Mouse (Mus musculus) stomach, embryonic 14.5 days (tissue): Measurements from ENCODE around the gene Gba. TPM values are rescaled to one million over a fixed set of nuclear protein-coding genes. Genes with fewer than 3 reads are reported as not detected.

Experiments used
- ATAC-seq: fragments of 200-750 bp; cut with Nextera tagmentation; 2 replicates; pipeline ENCODE4 v1.8.0; 2017; ENCODE audit warnings: low read depth, moderate TSS enrichment; ENCODE audit not compliant: insufficient number of reproducible peaks, insufficient read depth, low FRiP score
- H3K27ac ChIP-seq: fragments of 300-500 bp; sonication (generic); 2 replicates; pipeline ENCODE4 v1.5.1; 2014; ENCODE audit warnings: mild to moderate bottlenecking, low read length, moderate library complexity, mixed read lengths
- H3K27me3 ChIP-seq: fragments of 300-500 bp; sonication (generic); 2 replicates; pipeline ENCODE4 v1.6.1; 2014; ENCODE audit warnings: low read length, control low read depth, mixed read lengths; ENCODE audit not compliant: control insufficient read depth, insufficient read depth
- H3K36me3 ChIP-seq: fragments of 300-500 bp; sonication (generic); 2 replicates; pipeline ENCODE4 v1.6.1; 2014; ENCODE audit warnings: mild to moderate bottlenecking, control low read depth, low read length, moderate library complexity, mixed read lengths; ENCODE audit not compliant: control insufficient read depth, insufficient read depth
- H3K4me1 ChIP-seq: fragments of 300-500 bp; sonication (generic); 2 replicates; pipeline ENCODE4 v1.6.1; 2014; ENCODE audit warnings: low read length, control low read depth, mixed read lengths; ENCODE audit not compliant: control insufficient read depth, insufficient read depth
- H3K4me2 ChIP-seq: fragments of 300-500 bp; sonication (generic); replicated peaks from 2 replicates; pipeline ENCODE4 v1.6.1; 2014; ENCODE audit warnings: low read depth, low read length, control low read depth
- H3K4me3 ChIP-seq: fragments of 300-500 bp; sonication (generic); 2 replicates; pipeline ENCODE4 v1.5.1; 2014; ENCODE audit warnings: low read depth, low read length, control low read depth
- H3K9ac ChIP-seq: fragments of 300-500 bp; sonication (generic); replicated peaks from 2 replicates; pipeline ENCODE4 v1.6.1; 2014; ENCODE audit warnings: low read depth, mild to moderate bottlenecking, control low read depth, low read length, moderate library complexity, mixed read lengths
- H3K9me3 ChIP-seq: fragments of 300-500 bp; sonication (generic); 2 replicates; pipeline ENCODE4 v1.6.1; 2016; ENCODE audit warnings: low read depth, low read length, control low read depth; ENCODE audit not compliant: control insufficient read depth
- WGBS: fragments of 180-500 bp; shearing (Covaris S2); extraction: QIAGEN DNeasy Blood & Tissue Kit; methylation state at CpG from one replicate; pipeline ENCODE4 v1.1.7; 2014; 5-methylcytosine and 5-hydroxymethylcytosine counted together
- polyA plus RNA-seq: library from polyadenylated mRNA; unstranded; fragments of >200 nt; fragmentation: Nextera tagmentation; extraction: Ambion mirVana; gene quantifications from 2 replicates; pipeline ENCODE4 v1.2.1, GENCODE M21; 2014

The Gba gene
- polyA plus RNA-seq, 1 experiment from 2014 or later, result 37.0 TPM

DNA sequence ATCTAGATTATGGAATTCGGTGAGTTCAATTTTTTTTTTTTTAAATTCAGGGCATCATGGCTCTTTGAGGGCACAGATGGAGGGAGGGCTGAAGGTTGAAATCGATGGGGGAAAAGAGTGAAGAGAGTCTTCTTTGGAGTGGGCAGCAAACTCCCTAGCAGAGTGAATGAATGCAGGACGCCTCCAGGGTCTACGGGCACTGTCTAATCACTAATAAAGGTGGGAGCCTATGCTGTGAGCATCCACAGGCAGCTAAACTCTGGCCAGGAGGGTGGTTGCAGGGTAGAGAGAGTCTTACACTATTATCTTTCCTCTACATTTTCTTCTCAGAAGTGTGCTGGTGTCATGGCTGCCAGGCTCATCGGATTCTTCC lies 400 bp downstream of the Gba start:
- Histone ChIP-seq H3K4me1 (no peaks in the 10 kb centered on the region), H3K27me3 (no peaks in the 10 kb centered on the region), H3K4me3 (peak overlapping the region; percentile 47), H3K4me2 (peak overlapping the region; percentile 65), H3K36me3 (peaks cover 11% of the 10 kb centered on the region), H3K9me3 (no peaks in the 10 kb centered on the region), H3K9ac (0 out of 2 replicates have a peak overlapping the region, but pooled peaks have one; percentile 22), H3K27ac (no peak overlapping the region)
- peak; percentile 33; the same call in 1 of the 2 replicates for ATAC-seq
- 38% methylated on average over 5 of the region's 5 CpGs for WGBS

DNA sequence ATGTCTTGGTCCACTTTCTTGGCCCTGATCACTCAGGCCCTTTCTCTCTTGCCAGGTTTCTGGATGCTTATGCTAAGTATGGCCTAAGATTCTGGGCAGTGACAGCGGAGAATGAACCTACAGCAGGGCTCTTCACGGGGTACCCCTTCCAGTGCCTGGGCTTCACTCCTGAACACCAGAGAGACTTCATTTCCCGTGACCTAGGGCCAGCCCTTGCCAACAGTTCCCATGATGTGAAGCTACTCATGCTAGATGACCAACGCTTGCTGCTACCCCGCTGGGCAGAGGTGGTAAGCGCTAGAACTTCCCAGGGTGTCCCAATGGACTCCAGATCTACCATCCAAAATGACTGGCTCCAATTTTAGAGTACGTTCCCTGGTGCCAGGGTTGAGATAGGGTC lies 3.4 kb downstream of the Gba start:
- H3K27ac ChIP-seq, result no peak overlapping the region
- H3K9me3 ChIP-seq, result no peaks in the 10 kb centered on the region
- H3K9ac ChIP-seq, result no peak overlapping the region
- peaks cover 34% of the 10 kb centered on the region for H3K36me3 ChIP-seq
- no peaks in the 10 kb centered on the region for H3K27me3 ChIP-seq
- no peak for ATAC-seq
- 90% methylated on average over 7 of the region's 7 CpGs for WGBS
- H3K4me2 ChIP-seq, result no peak overlapping the region
- no peak overlapping the region for H3K4me3 ChIP-seq
- no peaks in the 10 kb centered on the region for H3K4me1 ChIP-seq

DNA sequence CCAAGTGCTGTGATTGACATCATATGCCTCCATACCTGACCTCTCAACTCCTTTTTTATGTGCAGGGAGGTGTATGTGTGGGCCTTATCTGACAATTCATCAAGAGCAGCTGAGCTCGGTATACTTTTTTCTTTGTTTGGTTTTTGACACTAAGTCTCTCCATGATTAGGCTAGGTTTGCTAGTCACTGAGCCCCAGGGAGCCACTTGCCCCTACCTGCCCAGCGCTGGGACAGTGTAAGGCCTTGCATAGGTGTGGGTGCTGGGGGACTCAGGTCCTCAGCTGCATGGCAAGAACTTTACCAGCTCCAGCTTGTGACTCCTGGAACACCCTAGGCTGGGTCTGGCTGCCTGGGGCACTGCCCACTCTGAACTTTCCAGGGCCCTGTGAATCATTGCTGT lies 4.0 kb downstream of the Gba start:
- Histone ChIP-seq H3K4me3 (no peak overlapping the region), H3K27me3 (no peaks in the 10 kb centered on the region), H3K9me3 (no peaks in the 10 kb centered on the region), H3K36me3 (peaks cover 34% of the 10 kb centered on the region), H3K27ac (no peak overlapping the region), H3K4me1 (no peaks in the 10 kb centered on the region), H3K9ac (no peak overlapping the region), H3K4me2 (no peak overlapping the region)
- 80% methylated on average over 2 of the region's 2 CpGs for WGBS
- ATAC-seq, result no peak

DNA sequence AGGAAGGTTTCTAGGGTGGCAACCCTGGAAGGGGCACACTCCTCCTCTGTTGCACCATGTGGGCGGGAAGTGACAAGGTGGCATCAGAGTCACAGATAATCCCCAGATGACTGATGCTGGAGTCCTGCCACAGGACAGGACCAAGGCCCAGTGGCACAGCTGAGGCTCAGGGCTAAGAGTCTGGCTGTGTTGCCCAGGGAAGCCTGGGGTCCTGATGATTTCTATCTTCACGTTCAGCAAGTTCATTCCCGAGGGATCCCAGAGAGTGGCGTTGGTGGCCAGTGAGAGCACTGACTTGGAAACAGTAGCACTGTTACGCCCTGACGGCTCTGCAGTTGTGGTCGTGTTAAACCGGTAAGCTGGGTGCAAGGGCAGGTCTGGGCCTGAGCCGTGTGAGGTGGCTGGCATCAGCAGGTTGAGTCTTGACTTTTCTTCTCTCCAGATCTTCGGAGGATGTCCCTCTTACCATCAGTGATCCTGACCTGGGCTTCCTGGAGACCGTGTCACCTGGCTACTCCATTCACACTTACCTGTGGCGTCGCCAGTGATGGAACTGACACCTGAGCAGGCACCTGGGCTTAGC lies 5.4 kb downstream of the Gba start:
- H3K27me3 ChIP-seq, result no peaks in the 10 kb centered on the region
- no peak overlapping the region for H3K4me3 ChIP-seq
- WGBS, result 86% methylated on average over 13 of the region's 13 CpGs
- H3K4me1 ChIP-seq, result peaks cover 5% of the 10 kb centered on the region
- no peak overlapping the region for H3K9ac ChIP-seq
- H3K9me3 ChIP-seq, result no peaks in the 10 kb centered on the region
- no peak for ATAC-seq
- H3K4me2 ChIP-seq, result no peak overlapping the region
- no peak overlapping the region for H3K27ac ChIP-seq
- peaks cover 34% of the 10 kb centered on the region for H3K36me3 ChIP-seq

DNA sequence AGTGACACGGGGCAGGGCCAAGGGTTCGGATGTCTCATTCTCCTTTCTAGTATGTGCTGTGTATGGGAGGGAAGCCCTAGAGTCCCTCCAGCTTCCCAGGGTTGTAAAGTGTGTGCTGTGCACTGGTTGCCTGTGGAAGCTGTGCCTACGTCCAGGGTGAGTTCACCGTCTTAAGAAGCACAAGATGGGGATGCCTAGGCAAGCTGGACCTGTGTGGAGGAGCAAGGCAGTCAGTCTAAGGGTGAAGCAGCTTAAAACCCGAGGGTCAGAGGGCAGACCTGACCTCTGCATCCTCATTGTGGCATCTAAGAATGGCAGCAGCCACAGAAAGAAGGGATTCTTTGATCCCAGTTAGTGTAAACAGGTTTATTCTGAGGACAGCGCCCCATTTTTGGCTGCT lies 6.0 kb downstream of the Gba start:
- peaks cover 34% of the 10 kb centered on the region for H3K36me3 ChIP-seq
- no peak overlapping the region for H3K9ac ChIP-seq
- H3K27ac ChIP-seq, result no peak overlapping the region
- ATAC-seq, result no peak
- H3K9me3 ChIP-seq, result no peaks in the 10 kb centered on the region
- no peak overlapping the region for H3K4me3 ChIP-seq
- no peak overlapping the region for H3K4me2 ChIP-seq
- H3K4me1 ChIP-seq, result peaks cover 5% of the 10 kb centered on the region
- WGBS, result 88% methylated on average over 6 of the region's 6 CpGs
- no peaks in the 10 kb centered on the region for H3K27me3 ChIP-seq

DNA sequence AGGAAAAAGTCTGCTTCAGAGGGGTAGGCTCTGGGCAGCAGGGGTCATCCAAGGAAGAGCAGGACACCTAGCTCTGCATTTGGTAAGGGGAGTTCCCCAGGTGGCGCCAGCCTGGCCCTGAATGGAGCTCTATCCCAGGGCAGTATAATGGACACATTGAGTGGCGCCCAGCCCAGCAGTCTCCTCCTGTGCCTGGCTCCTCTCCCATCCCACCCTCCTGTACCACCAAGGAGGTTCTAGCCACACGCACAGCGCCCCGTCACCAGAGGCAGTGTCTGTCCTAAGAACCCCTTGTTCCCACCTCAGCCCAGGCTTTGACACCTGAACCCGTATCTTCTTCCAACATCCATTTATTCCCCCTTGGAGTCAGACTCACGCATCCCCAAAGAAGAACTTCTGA lies 7.0 kb downstream of the Gba start:
- Histone ChIP-seq H3K4me3 (no peak overlapping the region), H3K9me3 (no peaks in the 10 kb centered on the region), H3K36me3 (peaks cover 31% of the 10 kb centered on the region), H3K4me1 (peaks cover 6% of the 10 kb centered on the region), H3K4me2 (no peak overlapping the region), H3K9ac (no peak overlapping the region), H3K27ac (no peak overlapping the region), H3K27me3 (no peaks in the 10 kb centered on the region)
- WGBS, result 90% methylated on average over 7 of the region's 7 CpGs
- no peak for ATAC-seq

DNA sequence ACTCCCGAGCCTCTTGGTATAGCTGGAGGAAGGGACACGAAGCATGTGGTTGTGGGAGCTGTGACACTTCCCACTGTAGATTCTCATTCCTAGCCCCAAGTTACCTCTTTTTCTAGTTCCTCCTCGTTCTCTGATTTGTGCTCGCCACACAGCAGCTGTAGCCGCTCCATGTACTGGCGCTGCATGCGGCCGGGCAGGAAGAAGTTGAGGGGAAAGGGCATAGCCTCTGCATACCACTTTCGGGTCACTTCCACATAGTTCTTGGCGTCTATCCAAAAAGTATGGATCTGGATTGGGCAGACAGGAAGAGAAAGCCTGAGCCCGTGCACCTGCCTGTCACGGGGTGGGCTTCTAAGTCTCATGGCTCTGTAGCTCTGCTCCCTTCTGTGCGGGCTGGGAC lies 7.4 kb downstream of the Gba start:
- Histone ChIP-seq H3K9me3 (no peaks in the 10 kb centered on the region), H3K4me3 (no peak overlapping the region), H3K4me1 (peaks cover 8% of the 10 kb centered on the region), H3K27ac (no peak overlapping the region), H3K27me3 (no peaks in the 10 kb centered on the region), H3K36me3 (peaks cover 31% of the 10 kb centered on the region), H3K9ac (no peak overlapping the region), H3K4me2 (no peak overlapping the region)
- ATAC-seq, result no peak
- WGBS, result 69% methylated on average over 13 of the region's 13 CpGs

DNA sequence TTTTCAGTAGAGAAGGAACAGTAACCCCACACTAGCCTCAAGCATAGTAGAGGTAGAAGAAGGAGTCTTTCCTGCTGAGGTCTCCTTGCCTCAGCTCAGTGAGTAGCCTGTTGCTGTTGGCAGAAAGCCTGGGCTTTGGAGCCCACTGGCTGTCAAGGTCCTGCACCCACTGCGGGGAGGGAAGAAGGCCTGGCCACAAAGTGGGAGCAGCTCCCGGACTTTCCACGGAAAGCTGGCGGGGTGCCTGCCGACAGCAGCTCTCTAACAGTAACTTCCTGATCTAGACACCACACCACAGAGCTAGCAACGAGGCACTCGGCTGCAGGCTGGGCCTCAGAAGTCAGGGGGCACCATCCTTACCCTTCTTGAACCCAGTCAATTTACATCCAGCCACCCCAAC lies 8.0 kb downstream of the Gba start:
- Histone ChIP-seq H3K27ac (no peak overlapping the region), H3K4me3 (no peak overlapping the region), H3K9ac (no peak overlapping the region), H3K9me3 (no peaks in the 10 kb centered on the region), H3K4me1 (peaks cover 14% of the 10 kb centered on the region), H3K36me3 (peaks cover 31% of the 10 kb centered on the region), H3K4me2 (no peak overlapping the region), H3K27me3 (no peaks in the 10 kb centered on the region)
- ATAC-seq, result no peak
- WGBS, result 76% methylated on average over 7 of the region's 7 CpGs
